Mouse (Mus musculus) cerebellum, postnatal 4 days (tissue): ENCODE measurements at regions not wholly inside any gene's neighbourhood (a gene's known extent, or its start where the extent isn't known, plus 50 kb on each side); places are given as distances from the start of the nearest gene placed in this dataset.

Source experiments
- DNase-seq, 2 experiments: peaks; one replicate each; pipeline ENCODE4 v3.0.0; 2022; ENCODE audit warnings: low spot score in 2 of 2, mixed read lengths in 1 of 2

GRCm38 (mm10) chr11:66605998-66606397 is 80.2 kb upstream of the Shisa6 start:
- no peak for DNase-seq

DNA sequence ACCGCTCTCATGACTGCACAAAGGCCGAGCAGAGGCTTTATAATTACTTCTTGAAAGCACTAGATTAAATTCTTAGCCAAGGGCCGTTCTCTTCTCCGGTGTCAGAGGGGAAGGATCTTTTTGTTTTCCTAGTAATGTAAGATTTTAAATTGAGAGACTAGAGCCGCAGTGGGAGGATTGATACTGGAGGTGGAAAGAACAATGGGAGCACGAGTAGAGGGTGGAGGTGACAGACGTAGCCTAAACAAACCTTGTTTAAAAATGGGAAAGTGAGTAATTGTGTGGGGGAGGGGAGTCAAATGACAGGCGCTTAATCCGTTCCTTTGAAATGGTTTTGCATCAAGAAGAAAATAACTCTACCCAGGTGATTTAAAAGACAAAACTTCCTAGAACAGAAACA is 80.9 kb upstream of the Shisa6 start:
- DNase-seq, result no peak

GRCm38 (mm10) chr11:66609733-66610132 is 84.0 kb upstream of the Shisa6 start:
- DNase-seq, result no peak

GRCm38 (mm10) chr11:66613150-66613549 is 87.4 kb upstream of the Shisa6 start:
- peak in 1 of 2 experiments; percentile 6 for DNase-seq

DNA sequence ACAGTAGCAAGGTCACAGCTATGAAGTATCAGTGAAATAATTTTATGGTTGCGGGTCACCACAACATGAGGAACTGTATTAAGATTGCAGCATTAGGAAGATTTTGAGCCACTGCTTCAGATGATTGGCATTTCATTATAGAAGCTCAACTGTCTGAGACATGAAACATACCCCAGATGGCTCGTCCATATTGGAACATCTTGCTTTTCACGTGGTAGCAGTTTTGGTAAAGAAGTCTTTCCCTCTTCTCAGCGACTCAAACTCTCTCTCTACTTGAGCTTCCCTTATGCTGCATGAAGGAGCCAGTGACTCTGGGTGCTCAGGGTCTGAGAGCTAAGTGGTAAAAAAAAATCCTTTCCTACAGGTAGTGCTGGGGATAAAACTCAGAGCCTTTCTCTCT is 99.7 kb upstream of the Shisa6 start:
- DNase-seq, result no peak

DNA sequence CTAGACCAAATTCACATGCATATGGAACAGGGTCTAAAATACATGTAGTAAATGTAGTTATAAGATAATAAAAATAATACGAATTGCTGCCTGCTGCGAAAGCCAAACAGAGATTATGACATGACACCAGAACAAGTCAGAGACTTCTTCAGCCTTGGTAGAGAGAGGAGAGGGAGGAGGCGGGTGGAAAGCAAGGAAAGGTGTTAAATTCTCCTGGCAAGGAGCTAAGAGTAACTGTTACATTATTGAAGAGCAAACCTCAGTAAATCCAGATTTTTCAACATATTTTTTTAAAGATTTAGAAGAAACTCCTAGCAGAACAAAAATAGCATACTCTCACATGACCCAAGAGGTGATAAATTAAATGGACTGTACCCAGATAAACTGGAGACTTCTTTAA is 131.0 kb upstream of the Shisa6 start:
- DNase-seq, result no peak

DNA sequence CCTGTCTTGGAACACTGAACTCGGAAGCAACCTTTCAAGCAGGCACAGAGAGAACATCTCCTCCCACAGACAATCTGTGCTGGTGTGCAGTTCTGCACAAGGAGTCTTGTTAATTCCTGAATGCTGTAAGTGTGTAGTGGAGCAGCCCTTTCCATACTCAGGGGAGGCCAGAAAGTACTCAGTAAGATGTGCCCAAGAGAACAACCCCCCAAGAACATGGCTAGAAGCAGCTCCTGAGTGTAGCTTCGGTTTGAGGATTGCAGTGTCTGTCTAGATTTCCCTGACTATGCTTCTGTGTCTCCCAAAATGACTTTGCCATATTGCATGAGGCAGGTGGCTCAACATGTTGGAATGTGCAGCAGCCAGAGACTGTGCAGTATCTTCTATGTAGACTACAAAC is 148.8 kb upstream of the Shisa6 start:
- DNase-seq, result no peak

- no peak for DNase-seq
Measured at GRCm38 (mm10) chr11:66680057-66680621, 154.4 kb upstream of the Shisa6 start.

DNA sequence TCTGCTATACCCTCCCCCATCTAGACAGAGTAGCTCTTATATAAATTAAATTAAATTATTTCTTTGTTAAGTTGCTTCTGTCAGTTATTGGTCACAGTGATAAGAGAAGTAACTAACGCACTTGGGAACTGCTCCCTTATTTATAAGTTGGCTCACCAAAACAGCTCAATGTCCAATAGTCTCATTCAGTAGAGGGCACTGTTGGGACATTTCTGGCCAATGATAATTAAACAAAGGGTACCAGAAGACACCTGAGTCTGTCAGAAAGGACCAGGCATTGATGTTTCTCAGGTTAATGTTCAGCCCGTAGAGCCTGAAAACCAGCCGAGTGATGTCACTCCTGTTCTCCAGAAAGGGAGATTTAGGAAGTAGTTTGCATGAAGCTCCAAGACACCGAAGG is 156.1 kb upstream of the Shisa6 start:
- DNase-seq, result no peak

- DNase-seq, result no peak
Measured at GRCm38 (mm10) chr11:66684181-66684580, 158.4 kb upstream of the Shisa6 start.

GRCm38 (mm10) chr11:66694651-66695266 is 169.0 kb upstream of the Shisa6 start:
- no peak for DNase-seq

GRCm38 (mm10) chr11:66696791-66697190 is 171.0 kb upstream of the Shisa6 start:
- no peak for DNase-seq

DNA sequence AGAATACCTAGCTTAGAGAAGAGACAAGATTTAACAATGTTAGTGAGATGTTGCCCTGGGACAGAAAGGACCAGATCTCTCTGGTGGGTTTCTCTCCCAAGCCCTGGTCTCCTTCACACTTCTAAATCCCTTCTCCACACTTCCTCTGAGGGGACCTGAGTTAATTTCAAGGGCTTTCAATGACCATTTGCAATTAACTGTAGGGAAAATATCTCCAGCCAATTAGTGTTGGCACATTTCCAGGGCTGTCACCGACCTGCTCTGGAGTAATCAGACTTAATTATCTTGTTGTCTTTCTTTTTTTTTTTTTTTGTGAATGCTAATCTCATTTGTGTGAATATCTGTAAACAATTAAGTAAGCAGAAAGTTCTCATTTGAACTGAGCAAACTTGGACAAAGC is 166.3 kb upstream of the Pirt start:
- DNase-seq, result no peak

- DNase-seq, result no peak
Measured at GRCm38 (mm10) chr11:66789997-66790396, 121.8 kb upstream of the Pirt start.

DNA sequence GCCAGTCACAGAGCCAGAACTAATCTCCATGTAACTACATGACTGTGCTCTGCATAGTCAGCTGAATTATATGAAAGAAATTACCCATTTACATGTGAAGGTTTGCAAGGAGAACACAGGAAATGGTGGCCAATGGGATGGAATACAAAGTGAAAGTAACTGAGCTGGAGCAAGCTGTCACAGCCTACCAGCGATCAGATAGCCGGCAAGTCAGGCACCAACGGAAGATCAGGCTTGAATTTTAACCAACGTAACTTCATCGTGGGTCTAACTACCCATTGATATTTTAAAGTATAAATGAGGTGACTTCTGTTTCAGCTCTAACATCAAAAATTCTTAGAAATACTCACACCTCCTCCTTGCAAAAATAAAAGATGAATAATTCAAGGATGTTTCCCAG is 104.9 kb upstream of the Pirt start:
- no peak for DNase-seq

DNA sequence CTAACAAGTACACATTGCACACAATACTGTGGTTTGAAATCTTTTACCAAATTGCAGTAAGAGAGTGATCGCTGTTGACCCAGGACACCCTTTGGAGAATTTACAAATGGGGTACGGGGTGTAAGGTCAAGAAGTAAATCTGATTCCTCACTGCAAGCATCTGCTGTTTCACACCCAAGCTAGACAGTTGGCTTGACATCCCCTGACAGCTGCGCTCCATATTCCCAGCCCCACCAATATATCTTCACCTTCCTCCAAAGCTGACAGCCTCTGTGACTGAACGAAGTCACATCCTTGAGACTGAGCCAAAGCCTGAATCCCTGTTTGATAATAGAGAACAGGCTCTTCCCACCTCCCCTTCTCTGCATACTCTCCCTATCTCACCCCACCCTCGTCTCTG is 98.5 kb upstream of the Pirt start:
- no peak for DNase-seq

GRCm38 (mm10) chr11:66813731-66814130 is 98.0 kb upstream of the Pirt start:
- DNase-seq, result no peak

- DNase-seq, result no peak
Measured at GRCm38 (mm10) chr11:66835864-66836263, 75.9 kb upstream of the Pirt start.

- DNase-seq, result no peak
Measured at GRCm38 (mm10) chr11:66836633-66837380, 75.0 kb upstream of the Pirt start.

DNA sequence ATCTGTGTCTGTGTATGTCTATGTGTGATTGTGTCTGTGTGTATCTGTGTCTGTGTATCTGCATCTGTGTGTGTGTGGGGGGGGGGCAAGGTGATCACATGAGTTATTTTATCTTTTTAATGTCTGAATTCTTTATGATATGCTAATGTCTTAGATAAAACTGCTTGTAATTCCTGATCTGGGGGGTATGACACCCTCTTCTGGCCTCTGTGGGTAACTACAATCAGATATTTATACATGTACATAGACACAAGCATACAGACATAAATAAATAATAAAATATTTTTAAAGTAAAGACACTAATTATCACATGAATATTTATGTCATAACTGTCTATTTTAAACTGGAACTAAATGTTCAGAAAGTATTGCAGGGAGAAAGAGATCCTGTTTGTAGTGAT is 66.5 kb upstream of the Pirt start:
- no peak for DNase-seq

GRCm38 (mm10) chr11:66846043-66846775 is 65.6 kb upstream of the Pirt start:
- DNase-seq, result peak in 1 of 2 experiments; percentile 12
